Mouse (Mus musculus) left cerebral cortex, postnatal 4 days (tissue): ENCODE measurements around the gene Cdk14. TPM values are rescaled to one million over a fixed set of nuclear protein-coding genes. Genes with fewer than 3 reads are reported as not detected.

ENCODE experiments used
- DNase-seq: peaks from one replicate; pipeline ENCODE4 v3.0.0-alpha.2; 2022
- intact Hi-C: fragments of 180-260 bp; cut with DNase I; formaldehyde crosslinking; loops from one replicate; pipeline ENCODE4 v1.15.1; 2025
- microRNA-seq: library from miRNA; unstranded; fragments of <30 nt; microRNA quantifications from one replicate; pipeline ENCODE4 v1.2.0, GENCODE M21; 2022
- total RNA-seq, 2 experiments: library from RNA; stranded (reverse); gene quantifications; 2 replicates each; pipeline ENCODE4 v1.2.3; 2021

Gene Cdk14
- total RNA-seq, 2 experiments from 2014 or later = 84.2 to 92.2 TPM

DNA sequence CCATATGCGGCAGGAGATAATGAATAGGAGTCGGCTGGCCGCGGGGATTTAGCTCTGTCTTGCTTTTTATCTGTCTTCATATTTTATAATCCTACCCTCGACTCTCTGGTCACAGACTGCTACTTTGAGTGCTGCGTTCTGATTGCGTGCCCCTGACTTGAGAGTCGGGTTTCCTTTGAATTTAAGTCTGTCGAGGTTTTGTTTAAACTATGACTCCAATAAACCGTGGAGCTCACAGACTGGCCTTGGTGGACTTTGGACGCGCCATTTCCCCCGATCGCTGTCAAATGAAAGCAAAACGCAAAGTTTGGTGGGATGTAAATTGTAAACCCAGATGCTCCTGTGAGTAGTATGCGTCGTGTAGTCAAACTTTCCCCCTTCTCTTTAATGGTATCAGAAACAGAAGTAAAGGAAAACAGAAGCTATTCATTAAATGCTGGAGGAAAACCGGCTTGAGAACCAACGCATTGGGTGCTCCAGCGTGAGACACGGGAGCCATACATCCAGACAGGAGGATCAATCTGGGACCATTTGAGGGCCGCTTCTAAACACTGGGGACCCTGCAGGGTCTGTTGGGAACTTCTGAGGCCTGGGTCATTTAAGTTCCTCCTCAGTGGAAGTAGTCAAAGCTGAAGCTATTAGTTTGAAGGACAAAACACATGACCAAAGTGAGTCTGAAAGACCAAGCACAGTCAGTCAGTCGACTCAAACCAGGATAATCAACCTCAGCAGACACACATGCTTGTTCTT, 661.6 kb downstream of the Cdk14 start:
- intact Hi-C loops = loop anchor here (10.0 kb wide), 2 partner anchors 156 to 494 kb away; no protein-coding TSS in a partner anchor
- DNase-seq = no peak

DNA sequence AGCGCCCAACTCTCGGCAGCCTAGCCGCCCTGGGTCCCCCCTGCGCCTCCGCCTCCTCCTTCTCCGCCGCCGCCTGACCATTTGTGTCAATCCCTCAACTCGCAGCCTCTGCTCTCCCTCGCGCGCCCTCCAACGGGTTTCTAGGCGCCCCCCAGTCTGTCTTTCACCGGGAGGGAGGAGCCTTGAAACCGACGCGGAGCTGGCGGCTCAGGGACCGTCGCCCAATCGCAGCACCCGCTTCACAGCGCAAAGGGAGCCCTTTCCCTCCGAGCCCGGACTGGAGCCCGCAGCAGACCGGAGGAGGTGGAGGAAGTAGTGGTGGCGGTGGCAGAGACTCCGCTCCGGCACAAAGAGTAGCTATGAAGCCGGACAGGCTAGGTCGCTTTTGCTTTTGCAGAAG, 662.2 kb downstream of the Cdk14 start, which contains the start of gene Fzd1:
Gene Fzd1, minus strand, starts transcription at position 134 of the 400 bp plus-strand sequence.
- DNase-seq = peak; percentile 96
- intact Hi-C loops = loop anchor here (10.0 kb wide), 2 partner anchors 157 to 493 kb away; no protein-coding TSS in a partner anchor

DNA sequence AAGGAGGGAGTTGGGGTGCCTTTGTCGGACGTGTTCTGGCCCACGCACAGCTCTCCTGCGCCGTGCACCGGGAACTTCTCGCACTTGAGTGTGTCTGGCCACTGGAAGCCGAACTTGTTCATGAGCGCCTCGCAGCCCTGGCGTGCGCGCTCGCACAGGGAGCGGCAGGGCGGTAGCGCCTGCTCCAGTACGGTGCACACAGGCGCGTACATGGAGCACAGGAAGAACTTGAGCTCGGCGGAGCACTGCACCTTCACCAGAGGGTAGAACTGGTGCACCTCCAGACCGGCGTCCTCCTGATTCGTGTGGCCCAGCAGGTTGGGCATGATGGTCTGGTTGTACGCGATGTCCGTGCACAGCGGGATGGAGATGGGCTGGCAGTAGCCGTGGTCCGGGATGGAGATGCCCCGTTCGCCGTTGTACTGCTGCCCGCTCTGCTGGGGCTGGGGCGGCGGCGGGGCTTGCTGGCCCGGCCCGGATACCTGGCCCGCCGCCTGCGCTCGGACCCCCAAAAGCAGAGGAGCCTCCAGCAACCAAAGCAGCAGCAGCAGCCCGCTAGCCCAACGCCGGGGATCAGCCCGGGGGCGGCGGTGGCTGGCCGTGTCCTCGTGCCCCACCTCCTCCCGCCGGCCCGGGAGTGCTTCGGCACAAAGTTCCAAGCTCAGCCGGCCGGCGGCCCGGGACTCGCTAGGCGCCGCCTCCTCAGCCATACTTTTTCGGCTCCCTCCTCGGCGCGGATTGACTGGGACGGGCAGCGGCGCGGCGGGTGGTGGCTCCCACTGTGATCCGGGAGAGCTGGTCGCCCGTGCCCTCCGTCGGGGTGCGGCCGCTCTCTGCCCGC, 663.0 kb downstream of the Cdk14 start:
- DNase-seq = peak; percentile 52
- intact Hi-C loops = loop anchor here (10.0 kb wide), 2 partner anchors 158 to 492 kb away; no protein-coding TSS in a partner anchor

GRCm38 (mm10) chr5:4756001-4756681, 664.0 kb downstream of the Cdk14 start:
- DNase-seq = peak; percentile 77
- intact Hi-C loops = loop anchor here (10.0 kb wide), 2 partner anchors 159 to 491 kb away; no protein-coding TSS in a partner anchor

GRCm38 (mm10) chr5:4755326-4755725, 664.8 kb downstream of the Cdk14 start:
- intact Hi-C loops = loop anchor here (10.0 kb wide), 2 partner anchors 159 to 491 kb away; no protein-coding TSS in a partner anchor
- DNase-seq = no peak

- intact Hi-C loops = loop anchor here (10.0 kb wide), 2 partner anchors 160 to 490 kb away; no protein-coding TSS in a partner anchor
- no peak for DNase-seq
Measured at GRCm38 (mm10) chr5:4754701-4755281, 665.3 kb downstream of the Cdk14 start.

Small RNA genes lying within 50 kb of the gene (microRNA-seq; reads per million reads assigned to microRNA genes)
- gene Gm25037 (not detected), gene Gm44483 (not detected)

Other genes with a start within 250 kb of the Cdk14 start
- gene 1700015F17Rik, start 58.8 kb upstream of the Cdk14 start, total RNA-seq = not detected
- 10 to 100 TPM; 21.7 to 23.8 TPM for gene Cldn12, start 94.6 kb upstream of the Cdk14 start, total RNA-seq
- 10 to 100 TPM; 11.4 to 13.3 TPM for gene Gtpbp10, start 139.2 kb upstream of the Cdk14 start, total RNA-seq
- gene Gm8773, start 153.5 kb upstream of the Cdk14 start, total RNA-seq = 1 to 10 TPM; 6.5 to 8.2 TPM
- gene Cfap69, start 243.9 kb upstream of the Cdk14 start, total RNA-seq = 10 to 100 TPM; 13.8 to 20.1 TPM